25 mouse cellular contexts compared by ENCODE assay signal in the genomic region with DNA sequence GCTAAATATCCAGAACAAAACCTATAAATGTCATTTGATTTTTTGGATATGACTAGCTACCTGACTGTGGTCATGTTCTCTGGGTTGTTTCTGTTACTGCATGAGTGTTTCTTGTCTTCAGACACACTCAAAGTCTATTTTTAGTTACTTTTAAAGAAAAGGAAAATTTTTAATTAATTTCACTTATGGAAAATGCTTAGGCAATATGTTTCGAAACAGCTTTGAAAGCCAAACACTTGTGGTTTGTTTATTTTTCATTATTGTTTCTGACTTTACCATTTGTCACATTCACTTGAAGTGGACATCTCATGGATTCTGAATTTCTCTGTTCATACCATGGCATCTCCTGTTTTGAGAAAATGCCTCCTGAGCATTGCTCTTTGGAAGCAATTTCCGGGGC.
"Had no signal": no experiment of that assay in that cellular context is flagged by ENCODE, and none has a peak within 500 bp of the region (broad histone marks: within the 10 kb centered on the region; RNA-seq: fewer than 3 reads in every experiment).

No protein-coding gene starts in this region.

- H3K27ac ChIP-seq: heart, embryonic 10.5 days; hindbrain, embryonic 10.5 days; hindbrain, embryonic 12.5 days; hindbrain, embryonic 14.5 days; intestine, embryonic 15.5 days; layer of hippocampus, adult 2 months; left cerebral cortex, adult 2 months; limb, embryonic 10.5 days; limb, embryonic 12.5 days had no signal

- H3K4me1 ChIP-seq: intestine, embryonic 15.5 days; limb, embryonic 12.5 days had no signal

- H3K36me3 ChIP-seq: heart, embryonic 10.5 days; heart, embryonic 12.5 days; hindbrain, embryonic 10.5 days; hindbrain, embryonic 12.5 days; intestine, embryonic 15.5 days; limb, embryonic 10.5 days; limb, embryonic 12.5 days had no signal

- H3K27me3 ChIP-seq: heart, embryonic 12.5 days; hindbrain, embryonic 12.5 days; intestine, embryonic 15.5 days had no signal

- H3K9me3 ChIP-seq: heart, embryonic 10.5 days; heart, embryonic 12.5 days; hindbrain, embryonic 10.5 days; hindbrain, embryonic 12.5 days; intestine, embryonic 15.5 days; limb, embryonic 10.5 days; limb, embryonic 12.5 days had no signal

- DNase-seq: gastrocnemius, postnatal 14 days; gastrocnemius, postnatal 36 days; heart, adult 18-20 months; heart, postnatal 10 days; heart, postnatal 4 days; kidney, adult 18-20 months; kidney, adult 8-10 months; kidney, postnatal 10 days; kidney, postnatal 25 days; kidney, postnatal 4 days; liver had no signal

- H3K9ac ChIP-seq: heart, embryonic 12.5 days; hindbrain, embryonic 12.5 days; hindbrain, embryonic 14.5 days; intestine, embryonic 15.5 days; limb, embryonic 12.5 days had no signal

- H3K4me3 ChIP-seq: heart, embryonic 10.5 days; heart, embryonic 12.5 days; hindbrain, embryonic 10.5 days; hindbrain, embryonic 12.5 days; intestine, embryonic 15.5 days; layer of hippocampus, adult 2 months; left cerebral cortex, adult 2 months; limb, embryonic 10.5 days; limb, embryonic 12.5 days had no signal

- H3K4me2 ChIP-seq: heart, embryonic 12.5 days; hindbrain, embryonic 12.5 days; hindbrain, embryonic 14.5 days; intestine, embryonic 15.5 days; limb, embryonic 12.5 days; liver, embryonic 11.5 days had no signal

- ATAC-seq: hindbrain, embryonic 16.5 days; inflammation-experienced regulatory T-cells, adult 6 months; intestine, embryonic 15.5 days; intestine, postnatal 0 days had no signal
